Mouse (Mus musculus) left cerebral cortex, postnatal 14 days (tissue): ENCODE results near the gene Macf1. TPM values are rescaled to one million over a fixed set of nuclear protein-coding genes. Genes with fewer than 3 reads are reported as not detected.
A peak's percentile ranks its signal among the peaks of the same experiment; 100 is the strongest.

ENCODE experiments used
- DNase-seq, 2 experiments: peaks; one replicate each; pipeline ENCODE4 v3.0.0; 2021 to 2022; ENCODE audit warnings: low spot score in 2 of 2, mixed read lengths in 1 of 2
- intact Hi-C: fragments of 180-260 bp; cut with DNase I; formaldehyde crosslinking; loops from one replicate; pipeline ENCODE4 v1.15.1; 2025
- total RNA-seq, 2 experiments: library from RNA; stranded (reverse); gene quantifications; 2 replicates each; pipeline ENCODE4 v1.2.3; 2021

Gene Macf1
- total RNA-seq, 2 experiments from 2014 or later, result 211 to 227 TPM

- no peak for DNase-seq
- intact Hi-C loops, result no loop called here
These were observed 280.1 kb downstream of the Macf1 start for GRCm38 (mm10) chr4:123404056-123404455.

- intact Hi-C loops, result no loop called here
These were observed 281.9 kb downstream of the Macf1 start for GRCm38 (mm10) chr4:123402244-123402643.

GRCm38 (mm10) chr4:123401265-123401664 lies 282.9 kb downstream of the Macf1 start:
- intact Hi-C loops, result no loop called here
- peak in 1 of 2 experiments; percentile 30 for DNase-seq

More at GRCm38 (mm10) chr4:123402244-123402643, 281.9 kb downstream of the Macf1 start:
- no peak for DNase-seq

- DNase-seq, result no peak
- intact Hi-C loops, result no loop called here
These were observed 286.3 kb downstream of the Macf1 start for GRCm38 (mm10) chr4:123397643-123398434.

GRCm38 (mm10) chr4:123397049-123397448 lies 287.1 kb downstream of the Macf1 start:
- DNase-seq, result no peak
- intact Hi-C loops, result no loop called here

- intact Hi-C loops, result no loop called here
- DNase-seq, result no peak
These were observed 288.6 kb downstream of the Macf1 start for GRCm38 (mm10) chr4:123395435-123396000.

- intact Hi-C loops, result no loop called here
- no peak for DNase-seq
These were observed 289.3 kb downstream of the Macf1 start for GRCm38 (mm10) chr4:123394878-123395277.

- DNase-seq, result no peak
- intact Hi-C loops, result no loop called here
These were observed 289.9 kb downstream of the Macf1 start for GRCm38 (mm10) chr4:123394269-123394668.

GRCm38 (mm10) chr4:123393004-123393403 lies 291.2 kb downstream of the Macf1 start:
- intact Hi-C loops, result no loop called here

GRCm38 (mm10) chr4:123392187-123392586 lies 292.0 kb downstream of the Macf1 start:
- DNase-seq, result no peak
- intact Hi-C loops, result no loop called here

More at GRCm38 (mm10) chr4:123393004-123393403, 291.2 kb downstream of the Macf1 start:
- no peak for DNase-seq

GRCm38 (mm10) chr4:123385028-123385427 lies 299.1 kb downstream of the Macf1 start:
- intact Hi-C loops, result no loop called here
- DNase-seq, result no peak

- intact Hi-C loops, result no loop called here
- DNase-seq, result peak; percentile 19 to 49
These were observed 301.0 kb downstream of the Macf1 start for GRCm38 (mm10) chr4:123383173-123383572.

GRCm38 (mm10) chr4:123382051-123382450 lies 302.1 kb downstream of the Macf1 start:
- intact Hi-C loops, result no loop called here
- DNase-seq, result no peak

GRCm38 (mm10) chr4:123381598-123381997 lies 302.6 kb downstream of the Macf1 start:
- intact Hi-C loops, result no loop called here
- no peak for DNase-seq

GRCm38 (mm10) chr4:123376031-123376430 lies 308.1 kb downstream of the Macf1 start:
- intact Hi-C loops, result loop anchor here (10.0 kb wide), 1 partner anchor 109 kb away; no protein-coding TSS in a partner anchor

GRCm38 (mm10) chr4:123374316-123375008 lies 309.7 kb downstream of the Macf1 start:
- no peak for DNase-seq
- intact Hi-C loops, result loop anchor here (10.0 kb wide), 1 partner anchor 110 kb away; no protein-coding TSS in a partner anchor

More at GRCm38 (mm10) chr4:123376031-123376430, 308.1 kb downstream of the Macf1 start:
- DNase-seq, result no peak

- no peak for DNase-seq
- intact Hi-C loops, result no loop called here
These were observed 320.6 kb downstream of the Macf1 start for GRCm38 (mm10) chr4:123363555-123363954.

- intact Hi-C loops, result no loop called here
- DNase-seq, result no peak
These were observed 323.4 kb downstream of the Macf1 start for GRCm38 (mm10) chr4:123360771-123361170.

GRCm38 (mm10) chr4:123358613-123359012 lies 325.5 kb downstream of the Macf1 start:
- intact Hi-C loops, result no loop called here
- no peak for DNase-seq

GRCm38 (mm10) chr4:123355941-123356340 lies 328.2 kb downstream of the Macf1 start:
- no peak for DNase-seq
- intact Hi-C loops, result no loop called here
